ENCODE assay signal across 16 mouse cellular contexts in genomic region chr17:32006800-32007199, GRCm38 (mm10). TPM values are rescaled to one million over a fixed set of nuclear protein-coding genes. Genes with fewer than 3 reads are reported as not detected.
DNase-seq lines count a peak whose midpoint lies in the region; ATAC-seq and TF ChIP-seq lines count a peak whose summit lies in the region.
"Had no signal": no experiment of that assay in that cellular context is flagged by ENCODE, and none has a peak within 500 bp of the region (broad histone marks: within the 10 kb centered on the region; RNA-seq: fewer than 3 reads in every experiment).

No protein-coding gene starts in this region.

- WGBS in kidney, embryonic 15.5 days, result 55% methylated on average over 5 of the region's 5 CpGs
- WGBS in kidney, postnatal 0 days, result 41% methylated on average over 5 of the region's 5 CpGs
- WGBS in limb, embryonic 10.5 days, result 87% methylated on average over 5 of the region's 5 CpGs

- H3K4me2 ChIP-seq in kidney, embryonic 15.5 days, result no peak overlapping the region
- no peak overlapping the region for H3K4me2 ChIP-seq in kidney, postnatal 0 days (ENCODE audit: low read length)
- H3K4me2 ChIP-seq: hindbrain, embryonic 12.5 days; limb, embryonic 15.5 days; midbrain, embryonic 12.5 days had no signal

- TF ChIP-seq CTCF in Patski (IDR thresholded peaks at IDR 0.05), result no peak
- no peak for TF ChIP-seq CTCF in kidney, postnatal 0 days (IDR thresholded peaks at IDR 0.05; ENCODE audit: low read depth)

- ATAC-seq in kidney, embryonic 15.5 days (replicated peaks; ENCODE audit: low FRiP score), result no peak
- peak; percentile 35 for ATAC-seq in Patski
- ATAC-seq in kidney, postnatal 0 days (replicated peaks; ENCODE audit: low FRiP score, low read depth), result peak; percentile 36; the same call in 1 of the 2 replicates
- ATAC-seq: liver, postnatal 0 days had no signal

- H3K27me3 ChIP-seq in kidney, embryonic 15.5 days, result no peaks in the 10 kb centered on the region
- H3K27me3 ChIP-seq in Patski, result no peaks in the 10 kb centered on the region
- H3K27me3 ChIP-seq in kidney, postnatal 0 days (ENCODE audit: insufficient read depth, low read length), result no peaks in the 10 kb centered on the region
- H3K27me3 ChIP-seq in limb, embryonic 10.5 days (ENCODE audit: low read depth, poor library complexity, severe bottlenecking), result no peaks in the 10 kb centered on the region
- H3K27me3 ChIP-seq: hindbrain, embryonic 12.5 days; limb, embryonic 15.5 days; midbrain, embryonic 12.5 days had no signal

- CTCF ChIA-PET in Patski (lab: Charles Lee), result interaction anchor here (1.1 kb wide), 1 partner anchor 20 kb away, joined by 3 read pairs; no protein-coding TSS in a partner anchor

- no peak overlapping the region for H3K27ac ChIP-seq in kidney, embryonic 15.5 days
- H3K27ac ChIP-seq in kidney, postnatal 0 days, result no peak overlapping the region
- H3K27ac ChIP-seq in limb, embryonic 10.5 days, result no peak overlapping the region
- H3K27ac ChIP-seq: embryonic facial prominence, embryonic 10.5 days; hindbrain, embryonic 12.5 days; limb, embryonic 15.5 days; midbrain, embryonic 12.5 days had no signal

- H3K4me1 ChIP-seq in kidney, embryonic 15.5 days, result peaks cover 6% of the 10 kb centered on the region; the same call in 1 of the 2 replicates
- H3K4me1 ChIP-seq in kidney, postnatal 0 days (replicated peaks; ENCODE audit: insufficient read depth, low read length), result no peaks in the 10 kb centered on the region
- H3K4me1 ChIP-seq in limb, embryonic 10.5 days, result no peaks in the 10 kb centered on the region
- H3K4me1 ChIP-seq: embryonic facial prominence, embryonic 10.5 days; hindbrain, embryonic 12.5 days; midbrain, embryonic 12.5 days had no signal

- POLR2A ChIA-PET in Patski (lab: Charles Lee), result no interaction called here

- no peaks in the 10 kb centered on the region for H3K9me3 ChIP-seq in kidney, embryonic 15.5 days (replicated peaks)
- no peaks in the 10 kb centered on the region for H3K9me3 ChIP-seq in kidney, postnatal 0 days (replicated peaks; ENCODE audit: low read length)
- H3K9me3 ChIP-seq in limb, embryonic 10.5 days (replicated peaks), result no peaks in the 10 kb centered on the region
- H3K9me3 ChIP-seq: limb, embryonic 15.5 days; midbrain, embryonic 12.5 days had no signal

- in situ Hi-C loops in Patski (cut with MboI; ENCODE audit: low pct_unique_long_range_greater_than_20kb), result no loop called here

- H3K9ac ChIP-seq in kidney, embryonic 15.5 days, result no peak overlapping the region
- H3K9ac ChIP-seq in kidney, postnatal 0 days (ENCODE audit: low read depth, low read length), result no peak overlapping the region
- H3K9ac ChIP-seq: hindbrain, embryonic 12.5 days; limb, embryonic 15.5 days; liver, postnatal 0 days; midbrain, embryonic 12.5 days had no signal

- H3K4me3 ChIP-seq in kidney, embryonic 15.5 days (replicated peaks), result no peak overlapping the region
- H3K4me3 ChIP-seq in kidney, postnatal 0 days (replicated peaks; ENCODE audit: low read depth, low read length), result no peak overlapping the region
- H3K4me3 ChIP-seq in limb, embryonic 10.5 days, result no peak overlapping the region
- H3K4me3 ChIP-seq: embryonic facial prominence, embryonic 10.5 days; erythroblast, embryonic 14.5 days; hindbrain, embryonic 12.5 days; limb, embryonic 15.5 days; midbrain, embryonic 12.5 days had no signal

- peak; percentile 40 for DNase-seq in kidney, adult 11 months
- no peak for DNase-seq in Patski (ENCODE audit: low read depth, low spot score)
- peak; percentile 31 for DNase-seq in kidney, postnatal 0 days (ENCODE audit: low spot score)
- peak; percentile 84 for DNase-seq in lung, postnatal 25 days (ENCODE audit: low spot score)
- DNase-seq in limb, embryonic 10.5 days (ENCODE audit: low spot score), result no peak
- no peak for DNase-seq in adrenal gland, adult 18-20 months (ENCODE audit: low spot score in 2 of 2)
- DNase-seq in cerebellum, adult 11-12 months, result no peak
- DNase-seq: cerebellum, postnatal 36 days; layer of hippocampus, adult 9-11 months; liver, postnatal 0 days had no signal

- H3K36me3 ChIP-seq in kidney, embryonic 15.5 days, result no peaks in the 10 kb centered on the region
- H3K36me3 ChIP-seq in kidney, postnatal 0 days (ENCODE audit: insufficient read depth, low read length), result no peaks in the 10 kb centered on the region
- no peaks in the 10 kb centered on the region for H3K36me3 ChIP-seq in limb, embryonic 10.5 days
- H3K36me3 ChIP-seq: embryonic facial prominence, embryonic 10.5 days; hindbrain, embryonic 12.5 days; limb, embryonic 15.5 days; midbrain, embryonic 12.5 days had no signal

RNA-seq across cellular contexts. Expression of gene Rrp1b, which starts 29.1 kb away (rescaled TPM):
- 71.0 and 73.6 TPM in 2 replicates for polyA plus RNA-seq in kidney, embryonic 15.5 days (2015; fragmentation: Nextera tagmentation; extraction: Ambion mirVana)
- 29.2 TPM for polyA plus RNA-seq in Patski (2021)
- polyA plus RNA-seq in kidney, postnatal 0 days (2015; fragmentation: Nextera tagmentation; extraction: Ambion mirVana), result 38.0 and 46.3 TPM in 2 replicates
- 100 and 110 TPM in 2 replicates for polyA plus RNA-seq in limb, embryonic 10.5 days (2016; fragmentation: Nextera tagmentation; extraction: Ambion mirVana)
- total RNA-seq in adrenal gland, adult 18-20 months (2021), result 10 to 100 TPM; 26.0 to 29.9 TPM

RNA-seq across cellular contexts. Expression of gene Hsf2bp, which starts 29.3 kb away (rescaled TPM):
- polyA plus RNA-seq in kidney, embryonic 15.5 days (2015; fragmentation: Nextera tagmentation; extraction: Ambion mirVana), result 0.70 and 0.73 TPM in 2 replicates
- polyA plus RNA-seq in Patski (2021), result 0.64 TPM
- 2.9 and 3.1 TPM in 2 replicates for polyA plus RNA-seq in kidney, postnatal 0 days (2015; fragmentation: Nextera tagmentation; extraction: Ambion mirVana)
- 0.63 and 0.79 TPM in 2 replicates for polyA plus RNA-seq in limb, embryonic 10.5 days (2016; fragmentation: Nextera tagmentation; extraction: Ambion mirVana)
- total RNA-seq in adrenal gland, adult 18-20 months (2021), result 1 to 10 TPM in 1 of 2 experiments, under 1 TPM in 1; 0.66 to 1.1 TPM
- polyA plus RNA-seq: erythroblast, embryonic 14.5 days had no signal

Comparison
In these comparisons a context has a peak if more than half of its experiments do, and no peak if none do; other contexts are left out.
1. DNase-seq: peak in kidney, adult 11 months (single experiment), kidney, postnatal 0 days (single experiment) and lung, postnatal 25 days (single experiment); none in Patski (single experiment), limb, embryonic 10.5 days (single experiment), adrenal gland, adult 18-20 months (0 of 2) and cerebellum, adult 11-12 months (single experiment).